Mouse (Mus musculus) urinary bladder, postnatal 14 days (tissue): ENCODE measurements around the gene Nob1.

Experiments used
- DNase-seq: peaks from one replicate; pipeline ENCODE4 v3.0.0; 2021; ENCODE audit warnings: low spot score

Nob1 gene

GRCm38 (mm10) chr8:107386171-107386570 is 38.7 kb downstream of the Nob1 start:
- DNase-seq, result no peak

- DNase-seq, result no peak
These were observed 39.8 kb downstream of the Nob1 start for GRCm38 (mm10) chr8:107385063-107385462.

DNA sequence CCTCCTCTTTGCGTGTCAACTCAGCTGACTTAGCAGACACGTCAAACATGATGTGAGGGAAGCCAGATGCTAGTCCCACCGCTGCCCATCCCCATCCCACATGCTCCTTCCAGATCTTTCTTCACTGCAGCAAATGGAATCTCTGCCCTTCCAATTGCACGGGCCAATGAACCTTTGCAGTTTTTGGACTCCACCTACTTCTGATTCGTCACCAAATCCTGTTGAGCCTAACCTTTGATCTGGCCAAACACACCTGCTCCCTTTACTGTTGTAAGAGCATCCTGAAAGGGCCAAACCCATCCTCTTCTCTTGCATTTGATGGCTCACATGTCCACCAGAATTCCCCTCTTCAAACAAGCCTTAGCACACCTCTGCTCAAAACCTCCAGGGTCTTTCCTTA is 40.2 kb downstream of the Nob1 start:
- DNase-seq, result no peak

- DNase-seq, result no peak
These were observed 42.0 kb downstream of the Nob1 start for GRCm38 (mm10) chr8:107382898-107383297.

- DNase-seq, result no peak
These were observed 43.2 kb downstream of the Nob1 start for GRCm38 (mm10) chr8:107381666-107382065.

DNA sequence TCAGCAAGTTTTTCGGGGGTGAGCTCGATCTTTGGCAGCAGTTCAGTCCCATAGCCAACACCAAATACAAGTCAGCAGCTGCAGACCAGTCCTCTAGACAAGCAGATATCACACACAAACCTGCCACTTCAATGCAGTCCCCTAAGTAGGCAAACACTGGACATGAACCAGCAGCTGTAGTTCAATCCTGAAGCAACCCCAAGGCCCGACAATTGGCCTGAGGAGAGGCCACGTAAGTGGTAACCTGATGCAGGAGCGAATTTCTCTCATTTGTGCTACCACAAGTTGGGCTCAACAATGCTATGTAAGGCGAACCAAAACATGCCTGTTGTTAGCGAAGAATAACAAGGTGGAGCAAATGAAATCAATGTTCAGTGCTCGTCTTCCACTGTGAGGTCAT is 44.1 kb downstream of the Nob1 start:
- DNase-seq, result no peak

DNA sequence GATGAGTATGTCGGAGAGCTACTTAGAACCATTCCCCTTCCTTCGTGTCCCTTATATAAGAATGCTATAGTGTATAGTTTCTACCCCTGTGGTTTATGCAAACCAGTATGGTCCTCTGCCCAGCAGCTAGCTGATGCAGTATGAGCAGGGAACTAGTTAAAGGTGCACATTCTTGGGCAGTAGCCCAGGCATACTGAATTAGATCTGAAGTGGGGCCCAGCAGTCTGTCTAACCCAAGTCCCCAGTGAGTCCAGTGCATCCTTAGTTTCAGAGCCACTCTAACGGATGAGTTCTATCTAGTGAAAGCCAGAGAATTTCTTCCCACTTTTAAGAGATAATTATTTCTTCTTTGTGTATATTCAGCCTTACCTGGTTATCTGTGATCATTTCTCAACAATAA is 47.5 kb downstream of the Nob1 start:
- DNase-seq, result no peak

DNA sequence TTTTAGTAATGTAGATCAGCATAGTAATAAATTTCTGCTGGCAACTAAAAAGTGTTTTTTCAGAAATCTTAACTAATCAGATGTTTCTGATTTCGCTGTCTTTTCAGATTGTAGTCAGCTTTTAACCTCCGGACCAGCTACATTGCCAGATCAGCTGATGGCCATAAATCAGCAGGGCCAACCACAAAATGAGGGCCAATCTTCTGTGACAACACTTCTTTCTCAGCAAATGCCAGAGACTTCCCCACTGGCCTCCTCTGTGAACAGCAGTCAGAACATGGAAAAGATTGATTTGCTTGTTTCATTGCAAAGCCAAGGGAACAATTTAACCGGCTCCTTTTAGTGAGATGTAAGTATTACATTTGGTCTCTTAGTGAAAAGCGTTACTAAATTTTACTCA is 54.5 kb downstream of the Nob1 start:
- DNase-seq, result no peak
